In the genomic region with DNA sequence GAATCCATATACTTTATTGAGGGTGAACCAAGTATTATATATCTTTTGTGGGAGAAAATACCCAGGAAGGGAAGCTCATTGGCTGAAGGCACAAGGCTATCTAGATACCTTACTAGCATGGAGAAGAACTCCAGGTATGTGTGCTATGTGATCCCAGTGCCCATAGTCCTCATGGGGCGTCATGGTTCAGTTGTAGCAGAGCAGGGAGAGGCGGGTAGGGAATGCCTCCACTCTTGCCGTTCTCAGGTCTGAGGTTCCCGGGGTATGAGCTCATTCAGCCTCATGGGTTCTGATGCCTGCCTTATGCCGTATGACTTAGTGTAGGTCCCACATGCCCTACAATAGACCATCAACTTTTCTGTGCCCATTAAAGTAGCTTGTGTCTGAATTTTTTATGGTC, we compare ENCODE assay signal across 23 mouse cellular contexts. TPM values are rescaled to one million over a fixed set of nuclear protein-coding genes. Genes with fewer than 3 reads are reported as not detected.
DNase-seq lines count a peak whose midpoint lies in the region; ATAC-seq and TF ChIP-seq lines count a peak whose summit lies in the region.
"Had no signal": no experiment of that assay in that cellular context is flagged by ENCODE, and none has a peak within 500 bp of the region (broad histone marks: within the 10 kb centered on the region; RNA-seq: fewer than 3 reads in every experiment).

No protein-coding gene starts in this region.

- 28% methylated on average over 5 of the region's 5 CpGs for WGBS in kidney, adult 2 months
- 50% methylated on average over 5 of the region's 5 CpGs for WGBS in kidney, embryonic 16.5 days
- WGBS in kidney, postnatal 0 days, result 58% methylated on average over 5 of the region's 5 CpGs
- 63% methylated on average over 5 of the region's 5 CpGs for WGBS in heart, embryonic 11.5 days (ENCODE audit: insufficient replicate concordance)

- TF ChIP-seq POLR2A in kidney, adult 2 months (IDR thresholded peaks at IDR 0.05; ENCODE audit: low read depth, low read length), result no peak

- no peak for TF ChIP-seq CTCF in kidney, adult 2 months (conservative IDR thresholded peaks at IDR 0.05; ENCODE audit: insufficient read depth, insufficient read length, low read depth, low read length)
- no peak for TF ChIP-seq CTCF in kidney, postnatal 0 days (IDR thresholded peaks at IDR 0.05; ENCODE audit: low read depth)

- DNase-seq in kidney, adult 2 months, result peak; percentile 65
- peak; percentile 29 for DNase-seq in kidney, postnatal 0 days (ENCODE audit: low spot score)
- DNase-seq in kidney, postnatal 10 days, result peak; percentile 21
- DNase-seq in kidney, postnatal 36 days, result peak; percentile 42 to 59
- DNase-seq: adrenal gland, adult 2 months; adrenal gland, postnatal 14 days; cerebellum, adult 11 months; cerebellum, adult 2 months; cerebellum, adult 9-11 months; cerebellum, postnatal 25 days; forebrain, postnatal 0 days; gastrocnemius, postnatal 25 days; heart, adult 18-20 months; heart, postnatal 14 days; heart, postnatal 4 days had no signal

- no peak overlapping the region for H3K4me3 ChIP-seq in kidney, adult 2 months (ENCODE audit: insufficient read depth, low read depth, low read length)
- no peak overlapping the region for H3K4me3 ChIP-seq in kidney, embryonic 16.5 days (ENCODE audit: low read length)
- H3K4me3 ChIP-seq in kidney, postnatal 0 days (replicated peaks; ENCODE audit: low read depth, low read length), result no peak overlapping the region
- H3K4me3 ChIP-seq in heart, embryonic 11.5 days (ENCODE audit: low read depth, low read length), result no peak overlapping the region
- H3K4me3 ChIP-seq: embryonic facial prominence, embryonic 12.5 days; embryonic facial prominence, embryonic 15.5 days; heart, embryonic 13.5 days had no signal

- H3K9me3 ChIP-seq in kidney, embryonic 16.5 days (ENCODE audit: low read length), result no peaks in the 10 kb centered on the region
- H3K9me3 ChIP-seq in kidney, postnatal 0 days (replicated peaks; ENCODE audit: low read length), result no peaks in the 10 kb centered on the region
- H3K9me3 ChIP-seq in heart, embryonic 11.5 days (replicated peaks; ENCODE audit: control insufficient read depth, low read length), result no peaks in the 10 kb centered on the region
- H3K9me3 ChIP-seq: embryonic facial prominence, embryonic 12.5 days; embryonic facial prominence, embryonic 15.5 days; heart, embryonic 13.5 days had no signal

- H3K27ac ChIP-seq in kidney, adult 2 months (ENCODE audit: insufficient read depth, low read depth, low read length), result no peak overlapping the region; the same call in 1 of the 2 replicates
- no peak overlapping the region for H3K27ac ChIP-seq in kidney, embryonic 16.5 days (ENCODE audit: low read length)
- H3K27ac ChIP-seq in kidney, postnatal 0 days, result no peak overlapping the region
- no peak overlapping the region for H3K27ac ChIP-seq in heart, embryonic 11.5 days (ENCODE audit: low read depth, low read length)
- H3K27ac ChIP-seq: embryonic facial prominence, embryonic 12.5 days; embryonic facial prominence, embryonic 15.5 days; heart, embryonic 13.5 days; hindbrain, embryonic 14.5 days had no signal

- H3K4me2 ChIP-seq in kidney, embryonic 16.5 days (replicated peaks; ENCODE audit: low read depth, low read length), result no peak overlapping the region
- no peak overlapping the region for H3K4me2 ChIP-seq in kidney, postnatal 0 days (ENCODE audit: low read length)
- H3K4me2 ChIP-seq in heart, embryonic 11.5 days, result no peak overlapping the region
- H3K4me2 ChIP-seq: embryonic facial prominence, embryonic 12.5 days; embryonic facial prominence, embryonic 15.5 days; heart, embryonic 13.5 days; hindbrain, embryonic 14.5 days had no signal

- no peaks in the 10 kb centered on the region for H3K36me3 ChIP-seq in kidney, adult 2 months (ENCODE audit: control insufficient read depth, insufficient read depth, low read length)
- H3K36me3 ChIP-seq in kidney, embryonic 16.5 days (ENCODE audit: insufficient read depth, low read length), result no peaks in the 10 kb centered on the region
- no peaks in the 10 kb centered on the region for H3K36me3 ChIP-seq in kidney, postnatal 0 days (ENCODE audit: insufficient read depth, low read length)
- H3K36me3 ChIP-seq in heart, embryonic 11.5 days (ENCODE audit: control insufficient read depth, insufficient read depth, low read length), result no peaks in the 10 kb centered on the region
- H3K36me3 ChIP-seq: embryonic facial prominence, embryonic 12.5 days; embryonic facial prominence, embryonic 15.5 days; heart, embryonic 13.5 days had no signal

- no peak overlapping the region for H3K9ac ChIP-seq in kidney, embryonic 16.5 days (replicated peaks; ENCODE audit: low read length)
- H3K9ac ChIP-seq in kidney, postnatal 0 days (ENCODE audit: low read depth, low read length), result no peak overlapping the region
- no peak overlapping the region for H3K9ac ChIP-seq in heart, embryonic 11.5 days (ENCODE audit: low read depth, low read length)
- H3K9ac ChIP-seq: embryonic facial prominence, embryonic 12.5 days; embryonic facial prominence, embryonic 15.5 days; forebrain, postnatal 0 days; heart, embryonic 13.5 days; hindbrain, embryonic 14.5 days had no signal

- no peak for ATAC-seq in kidney, embryonic 16.5 days (ENCODE audit: low FRiP score, low TSS enrichment)
- peak; percentile 57; the same call in 1 of the 2 replicates for ATAC-seq in kidney, postnatal 0 days (replicated peaks; ENCODE audit: low FRiP score, low read depth)
- ATAC-seq in heart, embryonic 11.5 days (replicated peaks; ENCODE audit: insufficient number of reproducible peaks, low FRiP score, low TSS enrichment), result no peak
- ATAC-seq: CD4-positive, CD25-positive, alpha-beta regulatory T cell, adult 4 months; forebrain, embryonic 14.5 days; forebrain, postnatal 0 days had no signal

- H3K27me3 ChIP-seq in kidney, adult 2 months (replicated peaks; ENCODE audit: control insufficient read depth, insufficient read depth, low read length), result no peaks in the 10 kb centered on the region
- no peaks in the 10 kb centered on the region for H3K27me3 ChIP-seq in kidney, embryonic 16.5 days (ENCODE audit: insufficient read depth, low read length)
- no peaks in the 10 kb centered on the region for H3K27me3 ChIP-seq in kidney, postnatal 0 days (ENCODE audit: insufficient read depth, low read length)
- H3K27me3 ChIP-seq in heart, embryonic 11.5 days (ENCODE audit: control insufficient read depth, insufficient read depth, low read length), result no peaks in the 10 kb centered on the region
- H3K27me3 ChIP-seq: embryonic facial prominence, embryonic 12.5 days; embryonic facial prominence, embryonic 15.5 days had no signal

- H3K4me1 ChIP-seq in kidney, adult 2 months (ENCODE audit: control insufficient read depth, insufficient read depth, low read length), result peaks cover 6% of the 10 kb centered on the region; the same call in 1 of the 2 replicates
- 0 out of 2 replicates have a peak, but pooled peaks cover 3% of the 10 kb centered on the region for H3K4me1 ChIP-seq in kidney, embryonic 16.5 days (ENCODE audit: insufficient read depth, low read length)
- H3K4me1 ChIP-seq in kidney, postnatal 0 days (replicated peaks; ENCODE audit: insufficient read depth, low read length), result no peaks in the 10 kb centered on the region
- no peaks in the 10 kb centered on the region for H3K4me1 ChIP-seq in heart, embryonic 11.5 days (ENCODE audit: control insufficient read depth, insufficient read depth, low read length)
- H3K4me1 ChIP-seq: embryonic facial prominence, embryonic 12.5 days; embryonic facial prominence, embryonic 15.5 days had no signal

RNA-seq across cellular contexts. Expression of a gene that starts 4.5 kb away (rescaled TPM):
- 6.5 and 7.7 TPM in 2 replicates for polyA plus RNA-seq in kidney, adult 2 months (2012; rRNA removed)
- 44.4 and 46.0 TPM in 2 replicates for polyA plus RNA-seq in kidney, embryonic 16.5 days (2015; fragmentation: Nextera tagmentation; extraction: Ambion mirVana)
- 36.8 and 42.4 TPM in 2 replicates for polyA plus RNA-seq in kidney, postnatal 0 days (2015; fragmentation: Nextera tagmentation; extraction: Ambion mirVana)
- 39.0 and 50.4 TPM in 2 replicates for polyA plus RNA-seq in heart, embryonic 11.5 days (2014; fragmentation: Nextera tagmentation; extraction: Ambion mirVana)
